Mouse (Mus musculus) left cerebral cortex, postnatal 25 days (tissue): ENCODE measurements around the gene Speer4a. TPM values are rescaled to one million over a fixed set of nuclear protein-coding genes. Genes with fewer than 3 reads are reported as not detected.
"Not testable (repeated sequence)": the region's sequence is repeated elsewhere in the genome, so short reads cannot be mapped to it uniquely, and the experiment has no call there.

ENCODE experiments used
- DNase-seq, 2 experiments: peaks; one replicate each; pipeline ENCODE4 v3.0.0; 2022; ENCODE audit warnings: low spot score in 2 of 2, mixed read lengths in 1 of 2
- intact Hi-C: fragments of 180-260 bp; cut with DNase I; formaldehyde crosslinking; loops from one replicate; pipeline ENCODE4 v1.15.1; 2025
- total RNA-seq, 2 experiments: library from RNA; stranded (reverse); gene quantifications; 2 replicates each; pipeline ENCODE4 v1.2.3; 2021

The Speer4a gene
- total RNA-seq = not detected

DNA sequence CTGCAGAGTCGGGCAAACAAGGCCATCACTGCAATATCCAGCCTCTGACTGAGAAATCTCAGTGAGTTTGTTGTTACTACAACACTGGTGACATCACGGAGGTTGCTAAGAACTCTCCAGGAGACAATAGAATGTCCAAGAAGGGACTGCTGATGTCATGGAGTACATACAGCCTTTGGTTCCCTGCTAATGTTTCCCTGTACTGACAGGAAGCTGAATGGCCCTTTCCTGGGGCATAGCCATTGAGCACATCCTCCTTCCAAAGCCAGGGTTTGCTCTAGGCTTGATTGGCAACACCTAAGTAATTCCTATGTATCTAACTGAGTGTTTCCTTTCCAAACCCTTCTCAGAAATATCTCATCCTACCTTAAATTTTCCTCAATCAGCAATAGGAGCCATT is at the start of gene Speer4a:
Speer4a (minus strand) TSS at position 101 of the 400 bp plus-strand sequence.
- intact Hi-C loops, DNase-seq: not testable (repeated sequence)

DNA sequence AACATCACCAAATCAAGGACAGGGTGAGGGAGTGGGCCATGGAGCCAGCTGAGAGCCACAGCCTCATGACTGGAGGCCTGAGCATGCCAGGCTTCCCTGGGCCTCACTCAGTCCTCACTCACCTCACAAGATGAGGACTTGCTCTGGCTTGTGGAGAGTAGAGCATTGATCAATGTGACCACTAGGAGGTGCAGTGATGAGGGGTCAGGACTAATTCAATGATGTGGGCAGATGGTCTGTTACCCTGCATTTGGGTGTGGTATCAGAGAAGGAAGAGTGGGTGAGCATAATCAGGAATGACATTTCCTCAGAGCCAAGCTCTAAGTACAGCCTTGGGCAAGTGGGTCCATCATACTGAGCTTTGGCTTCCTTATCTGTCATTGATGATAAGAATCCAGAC is 39.7 kb upstream of the Speer4a start:
- intact Hi-C loops, DNase-seq: not testable (repeated sequence)

- no peak for DNase-seq
- intact Hi-C loops = no loop called here
Measured at GRCm38 (mm10) chr5:26070716-26071115, 31.4 kb upstream of the Speer4a start.

DNA sequence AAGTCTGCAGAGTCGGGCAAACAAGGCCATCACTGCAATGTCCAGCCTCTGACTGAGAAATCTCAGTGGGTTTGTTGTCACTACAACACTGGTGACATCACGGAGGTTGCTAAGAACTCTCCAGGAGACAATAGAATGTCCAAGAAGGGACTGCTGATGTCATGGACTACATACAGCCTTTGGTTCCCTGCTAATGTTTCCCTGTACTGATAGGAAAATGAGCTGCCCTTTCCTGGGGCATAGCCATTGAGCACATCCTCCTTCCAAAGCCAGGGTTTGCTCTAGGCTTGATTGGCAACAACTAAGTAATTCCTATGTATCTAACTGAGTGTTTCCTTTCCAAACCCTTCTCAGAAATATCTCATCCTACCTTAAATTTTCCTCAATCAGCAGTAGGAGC is 19.1 kb upstream of the Speer4a start, which contains the start of gene Gm7347:
Gm7347 (minus strand) TSS at position 101 of the 400 bp plus-strand sequence.
- intact Hi-C loops, DNase-seq: not testable (repeated sequence)

GRCm38 (mm10) chr5:26022816-26023215 is 16.5 kb downstream of the Speer4a start, which contains the start of gene Gm5862:
TSS of gene Gm5862 (minus strand) at chr5:26022916.
- intact Hi-C loops, DNase-seq: not testable (repeated sequence)

DNA sequence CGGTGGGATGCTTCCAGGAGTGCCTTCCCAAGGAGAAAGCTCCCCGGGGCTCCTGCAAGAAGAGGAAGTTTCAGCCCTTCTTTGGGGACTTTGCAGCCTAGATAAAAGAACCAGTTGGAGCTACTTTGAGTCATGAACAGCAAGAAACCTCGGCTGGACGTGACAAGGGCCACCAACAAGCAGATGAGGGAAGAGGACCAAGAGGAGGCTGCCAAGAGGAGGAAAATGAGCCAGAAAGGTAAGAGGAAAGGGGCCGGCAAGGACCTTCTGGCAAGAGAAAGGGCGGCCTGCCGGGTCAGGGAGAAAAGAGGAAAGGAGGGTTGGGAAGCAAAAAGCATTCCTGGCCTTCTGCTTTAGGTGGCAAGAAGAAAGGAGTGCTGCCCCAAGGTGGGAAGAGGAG is 31.7 kb downstream of the Speer4a start:
- intact Hi-C loops = not testable (repeated sequence)

DNA sequence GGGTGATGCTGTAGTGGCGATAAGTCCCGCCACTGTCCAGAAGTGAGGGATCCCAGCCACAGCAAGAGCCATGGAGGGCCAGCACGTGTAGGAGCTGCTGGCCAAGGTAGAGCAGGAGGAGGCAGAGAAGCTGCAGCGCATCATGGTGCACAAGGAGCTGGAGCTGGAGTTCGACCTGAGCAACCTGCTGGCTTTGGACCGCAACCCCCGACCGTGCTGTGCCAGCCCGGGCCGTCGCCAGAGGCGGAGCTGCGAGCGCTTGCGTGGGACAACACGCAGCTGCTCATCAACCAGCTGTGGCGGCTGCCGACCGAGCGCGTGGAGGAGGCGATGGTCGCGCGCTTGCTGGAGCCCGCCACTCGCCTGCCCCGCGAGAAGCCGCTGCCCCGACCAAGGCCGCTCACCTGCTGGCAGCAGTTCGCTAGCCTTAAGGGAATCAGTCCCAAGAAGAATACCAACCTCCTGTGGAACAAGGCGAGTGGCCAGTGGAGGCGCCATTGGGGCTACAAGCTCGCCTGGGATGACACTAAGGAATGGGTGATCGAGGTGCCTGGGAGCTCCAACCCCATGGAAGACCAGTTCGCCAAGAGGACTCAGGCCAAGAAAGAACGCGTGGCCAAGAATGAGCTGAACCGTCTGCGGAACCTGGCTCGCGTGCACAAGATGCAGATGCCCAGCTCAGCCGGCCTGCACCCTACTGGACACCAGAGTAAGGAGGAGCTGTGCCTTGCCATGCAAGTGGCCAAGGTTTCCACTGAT is 32.2 kb downstream of the Speer4a start:
- intact Hi-C loops = not testable (repeated sequence)
- DNase-seq = peak; percentile 7 to 17

More for the DNA sequence above, 31.7 kb downstream of the Speer4a start:
- DNase-seq = not testable (repeated sequence)

- intact Hi-C loops, DNase-seq: not testable (repeated sequence)
Measured at GRCm38 (mm10) chr5:26004698-26005097, 34.7 kb downstream of the Speer4a start, which contains the start of gene Gm1979. TSS of gene Gm1979 (minus strand) at chr5:26004798.

DNA sequence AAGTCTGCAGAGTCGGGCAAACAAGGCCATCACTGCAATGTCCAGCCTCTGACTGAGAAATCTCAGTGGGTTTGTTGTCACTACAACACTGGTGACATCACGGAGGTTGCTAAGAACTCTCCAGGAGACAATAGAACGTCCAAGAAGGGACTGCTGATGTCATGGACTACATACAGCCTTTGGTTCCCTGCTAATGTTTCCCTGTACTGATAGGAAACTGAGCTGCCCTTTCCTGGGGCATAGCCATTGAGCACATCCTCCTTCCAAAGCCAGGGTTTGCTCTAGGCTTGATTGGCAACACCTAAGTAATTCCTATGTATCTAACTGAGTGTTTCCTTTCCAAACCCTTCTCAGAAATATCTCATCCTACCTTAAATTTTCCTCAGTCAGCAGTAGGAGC is 50.8 kb downstream of the Speer4a start, which contains the start of gene Gm21698:
Gm21698 (minus strand) TSS at position 101 of the 400 bp plus-strand sequence.
- intact Hi-C loops, DNase-seq: not testable (repeated sequence)

Other genes starting within 250 kb of the Speer4a start
- not detected for gene Gm21663, start 97.2 kb downstream of the Speer4a start, total RNA-seq
- gene Gm21671, start 85.1 kb downstream of the Speer4a start, total RNA-seq = not detected
- not detected for gene Gm21680, start 66.9 kb downstream of the Speer4a start, total RNA-seq
- not detected for gene Gm21698, start 50.9 kb downstream of the Speer4a start, total RNA-seq
- gene Gm1979, start 34.8 kb downstream of the Speer4a start, total RNA-seq = not detected
- gene Gm5862, start 16.6 kb downstream of the Speer4a start, total RNA-seq = not detected
- gene Gm7347, start 19.0 kb upstream of the Speer4a start, total RNA-seq = not detected
- gene Gm10471, start 49.7 kb upstream of the Speer4a start, total RNA-seq = not detected
- not detected for gene 5031410I06Rik, start 65.8 kb upstream of the Speer4a start, total RNA-seq
- not detected for gene Gm10220, start 81.9 kb upstream of the Speer4a start, total RNA-seq
- gene Gm7361, start 218.1 kb upstream of the Speer4a start, total RNA-seq = under 1 TPM in 1 of 2 experiments, not detected in 1; 0.11 TPM